Comparison of ENCODE assay signal across 14 mouse cellular contexts in the genomic region with DNA sequence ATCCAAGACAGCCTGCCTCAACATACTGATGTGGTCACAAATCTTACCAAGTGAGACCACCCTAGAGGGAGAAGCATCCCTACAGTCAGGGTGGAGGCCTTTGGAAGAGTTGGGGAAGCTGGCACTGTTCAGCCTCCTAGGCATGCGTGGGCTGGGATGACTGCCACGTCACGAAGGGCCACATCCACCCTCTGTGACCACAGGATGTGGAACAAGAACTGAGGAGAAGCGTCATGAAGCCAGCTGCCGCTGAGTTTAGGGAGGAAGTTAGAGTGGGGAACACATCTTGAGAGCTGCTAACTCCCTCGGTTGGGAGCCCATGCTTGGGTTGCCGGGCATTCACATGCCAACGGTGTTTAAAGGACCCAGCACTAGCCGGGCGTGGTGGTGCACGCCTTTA. TPM values are rescaled to one million over a fixed set of nuclear protein-coding genes. Genes with fewer than 3 reads are reported as not detected.
DNase-seq lines count a peak whose midpoint lies in the region; ATAC-seq and TF ChIP-seq lines count a peak whose summit lies in the region.
"Had no signal": no experiment of that assay in that cellular context is flagged by ENCODE, and none has a peak within 500 bp of the region (broad histone marks: within the 10 kb centered on the region; RNA-seq: fewer than 3 reads in every experiment).

No protein-coding gene starts in this region.

- no peak for TF ChIP-seq POLR2A in liver, adult 2 months (IDR thresholded peaks at IDR 0.05; ENCODE audit: extremely low read depth, insufficient read depth, low read length)

- H3K79me2 ChIP-seq in liver, adult 2 months (ENCODE audit: control insufficient read depth, insufficient read depth, low read length): no peaks in the 10 kb centered on the region

- no peaks in the 10 kb centered on the region for H3K4me1 ChIP-seq in liver, adult 2 months (ENCODE audit: control insufficient read depth, insufficient read depth, low read length)
- H3K4me1 ChIP-seq in liver, embryonic 12.5 days: no peaks in the 10 kb centered on the region
- H3K4me1 ChIP-seq in midbrain, embryonic 14.5 days (ENCODE audit: control insufficient read depth, insufficient read depth, low read length): no peaks in the 10 kb centered on the region
- peaks cover under 1% of the 10 kb centered on the region; the same call in 1 of the 2 replicates for H3K4me1 ChIP-seq in hindbrain, embryonic 13.5 days (replicated peaks)

- H3K9ac ChIP-seq in liver, adult 2 months (ENCODE audit: low read depth, low read length): no peak overlapping the region
- no peak overlapping the region for H3K9ac ChIP-seq in liver, embryonic 12.5 days
- H3K9ac ChIP-seq in midbrain, embryonic 14.5 days (replicated peaks; ENCODE audit: low read length): no peak overlapping the region
- H3K9ac ChIP-seq in hindbrain, embryonic 13.5 days: no peak overlapping the region
- H3K9ac ChIP-seq: liver, embryonic 15.5 days; midbrain, embryonic 13.5 days had no signal

- H3K27ac ChIP-seq in liver, adult 2 months (replicated peaks; ENCODE audit: insufficient read depth, low read depth, low read length): no peak overlapping the region
- H3K27ac ChIP-seq in liver, embryonic 12.5 days: no peak overlapping the region
- no peak overlapping the region for H3K27ac ChIP-seq in midbrain, embryonic 14.5 days (replicated peaks; ENCODE audit: low read depth, low read length)
- no peak overlapping the region for H3K27ac ChIP-seq in hindbrain, embryonic 13.5 days
- H3K27ac ChIP-seq: heart, adult 2 months; liver, embryonic 15.5 days; midbrain, embryonic 13.5 days had no signal

- H3K9me3 ChIP-seq in liver, embryonic 12.5 days (replicated peaks): no peaks in the 10 kb centered on the region
- no peaks in the 10 kb centered on the region for H3K9me3 ChIP-seq in midbrain, embryonic 14.5 days (ENCODE audit: control insufficient read depth, low read length)
- H3K9me3 ChIP-seq in hindbrain, embryonic 13.5 days: no peaks in the 10 kb centered on the region
- H3K9me3 ChIP-seq: liver, embryonic 15.5 days; midbrain, embryonic 13.5 days had no signal

- peak; percentile 5 for DNase-seq in liver, adult 2 months (ENCODE audit: extremely low read depth, low read depth, low spot score)
- DNase-seq in T-cell, adult 2 months (ENCODE audit: low spot score): peak; percentile 61
- peak; percentile 11 for DNase-seq in lung, postnatal 14 days
- peak; percentile 47 for DNase-seq in thymus, postnatal 0 days (ENCODE audit: low spot score)
- DNase-seq in ovary, postnatal 10 days (ENCODE audit: low spot score): no peak
- DNase-seq in midbrain, embryonic 14.5 days: no peak
- DNase-seq: embryo, embryonic 11 days; kidney, adult 18-20 months had no signal

- no peak for TF ChIP-seq CTCF in liver, adult 2 months (IDR thresholded peaks at IDR 0.05; ENCODE audit: low read depth, low read length)

- H3K36me3 ChIP-seq in liver, adult 2 months (ENCODE audit: control insufficient read depth, insufficient read depth, low read length): no peaks in the 10 kb centered on the region
- H3K36me3 ChIP-seq in liver, embryonic 12.5 days: no peaks in the 10 kb centered on the region
- no peaks in the 10 kb centered on the region for H3K36me3 ChIP-seq in midbrain, embryonic 14.5 days (ENCODE audit: control insufficient read depth, insufficient read depth, low read length)
- H3K36me3 ChIP-seq in hindbrain, embryonic 13.5 days: no peaks in the 10 kb centered on the region
- H3K36me3 ChIP-seq: liver, embryonic 15.5 days; midbrain, embryonic 13.5 days had no signal

- H3K4me2 ChIP-seq in liver, embryonic 12.5 days: no peak overlapping the region
- H3K4me2 ChIP-seq in midbrain, embryonic 14.5 days (ENCODE audit: low read length): no peak overlapping the region
- no peak overlapping the region for H3K4me2 ChIP-seq in hindbrain, embryonic 13.5 days
- H3K4me2 ChIP-seq: liver, embryonic 15.5 days; midbrain, embryonic 13.5 days had no signal

- WGBS in liver, adult 2 months: 81% methylated on average over 11 of the region's 11 CpGs
- 43% methylated on average over 11 of the region's 11 CpGs for WGBS in liver, embryonic 12.5 days (ENCODE audit: insufficient replicate concordance)
- 92% methylated on average over 11 of the region's 11 CpGs for WGBS in midbrain, embryonic 14.5 days
- 85% methylated on average over 11 of the region's 11 CpGs for WGBS in hindbrain, embryonic 13.5 days

- no peaks in the 10 kb centered on the region for H3K27me3 ChIP-seq in liver, adult 2 months (ENCODE audit: control insufficient read depth, insufficient read depth, low read length)
- peaks cover 72% of the 10 kb centered on the region for H3K27me3 ChIP-seq in liver, embryonic 12.5 days (replicated peaks)
- no peaks in the 10 kb centered on the region for H3K27me3 ChIP-seq in midbrain, embryonic 14.5 days (ENCODE audit: control insufficient read depth, insufficient read depth, low read length)
- 0 out of 2 replicates have a peak, but pooled peaks cover 14% of the 10 kb centered on the region for H3K27me3 ChIP-seq in hindbrain, embryonic 13.5 days
- H3K27me3 ChIP-seq: midbrain, embryonic 13.5 days had no signal

- H3K4me3 ChIP-seq in liver, adult 2 months (ENCODE audit: insufficient read depth, low read depth, low read length): no peak overlapping the region
- H3K4me3 ChIP-seq in liver, embryonic 12.5 days: no peak overlapping the region
- H3K4me3 ChIP-seq in midbrain, embryonic 14.5 days (replicated peaks; ENCODE audit: low read depth, low read length): no peak overlapping the region
- H3K4me3 ChIP-seq in hindbrain, embryonic 13.5 days: no peak overlapping the region
- H3K4me3 ChIP-seq: heart, adult 2 months; liver, embryonic 15.5 days; midbrain, embryonic 13.5 days had no signal

- ATAC-seq in liver, embryonic 12.5 days: no peak
- ATAC-seq in midbrain, embryonic 14.5 days (ENCODE audit: low FRiP score, low TSS enrichment): no peak
- ATAC-seq in hindbrain, embryonic 13.5 days (ENCODE audit: low FRiP score): no peak
- ATAC-seq: midbrain, embryonic 13.5 days had no signal

RNA-seq across cellular contexts. Expression of a gene that starts 52.0 kb away (rescaled TPM):
- 0.83 and 1.6 TPM in 2 replicates for total RNA-seq in liver, adult 2 months (2014; rRNA removed)
- polyA plus RNA-seq in liver, adult 2 months (2012; rRNA removed): 0.98 and 1.1 TPM in 2 replicates
- polyA plus RNA-seq in liver, embryonic 12.5 days (2016; fragmentation: Nextera tagmentation; extraction: Ambion mirVana): 112 and 114 TPM in 2 replicates
- 40.7 and 48.6 TPM in 2 replicates for polyA plus RNA-seq in thymus, postnatal 0 days (2015; fragmentation: Nextera tagmentation; extraction: Ambion mirVana)
- polyA plus RNA-seq in midbrain, embryonic 14.5 days (2014; fragmentation: Nextera tagmentation; extraction: Ambion mirVana): 27.0 and 31.3 TPM in 2 replicates
- 23.8 and 26.3 TPM in 2 replicates for polyA plus RNA-seq in hindbrain, embryonic 13.5 days (2015; fragmentation: Nextera tagmentation; extraction: Ambion mirVana)

RNA-seq across cellular contexts. Expression of a gene that starts 52.1 kb away (rescaled TPM):
- total RNA-seq in liver, adult 2 months (2014; rRNA removed): 35.2 and 40.4 TPM in 2 replicates
- 11.6 and 11.9 TPM in 2 replicates for polyA plus RNA-seq in liver, adult 2 months (2012; rRNA removed)
- polyA plus RNA-seq in liver, embryonic 12.5 days (2016; fragmentation: Nextera tagmentation; extraction: Ambion mirVana): 58.6 and 59.9 TPM in 2 replicates
- 71.5 and 73.4 TPM in 2 replicates for polyA plus RNA-seq in thymus, postnatal 0 days (2015; fragmentation: Nextera tagmentation; extraction: Ambion mirVana)
- 14.7 and 32.5 TPM in 2 replicates for polyA plus RNA-seq in midbrain, embryonic 14.5 days (2014; fragmentation: Nextera tagmentation; extraction: Ambion mirVana)
- polyA plus RNA-seq in hindbrain, embryonic 13.5 days (2015; fragmentation: Nextera tagmentation; extraction: Ambion mirVana): 27.3 and 27.6 TPM in 2 replicates

RNA-seq across cellular contexts. Expression of a gene that starts 54.1 kb away (rescaled TPM):
- total RNA-seq in liver, adult 2 months (2014; rRNA removed): under 0.01 and 0.07 TPM in 2 replicates
- polyA plus RNA-seq in liver, adult 2 months (2012; rRNA removed): 0.28 TPM in 1 of 2 replicates, not detected in the other
- 1.2 and 1.3 TPM in 2 replicates for polyA plus RNA-seq in liver, embryonic 12.5 days (2016; fragmentation: Nextera tagmentation; extraction: Ambion mirVana)
- polyA plus RNA-seq in thymus, postnatal 0 days (2015; fragmentation: Nextera tagmentation; extraction: Ambion mirVana): 0.07 and 0.17 TPM in 2 replicates
- 0.27 and 0.55 TPM in 2 replicates for polyA plus RNA-seq in midbrain, embryonic 14.5 days (2014; fragmentation: Nextera tagmentation; extraction: Ambion mirVana)
- 2.3 and 5.4 TPM in 2 replicates for polyA plus RNA-seq in hindbrain, embryonic 13.5 days (2015; fragmentation: Nextera tagmentation; extraction: Ambion mirVana)
- total RNA-seq: heart, adult 2 months had no signal
- polyA plus RNA-seq: neural tube, embryonic 14.5 days had no signal

Comparison
In these comparisons a context has a peak if more than half of its experiments do, and no peak if none do; other contexts are left out.
1. RNA of a gene that starts 52.0 kb away (polyA plus RNA-seq): 112 to 114 TPM in liver, embryonic 12.5 days, 40.7 to 48.6 TPM in thymus, postnatal 0 days, 27.0 to 31.3 TPM in midbrain, embryonic 14.5 days and 23.8 to 26.3 TPM in hindbrain, embryonic 13.5 days; 0.98 to 1.1 TPM in liver, adult 2 months; every median in the first group is over 10 times any median in the second.
2. DNase-seq: peak in liver, adult 2 months (single experiment), T-cell, adult 2 months (single experiment), lung, postnatal 14 days (single experiment) and thymus, postnatal 0 days (single experiment); none in ovary, postnatal 10 days (single experiment) and midbrain, embryonic 14.5 days (single experiment).